In the genomic region with DNA sequence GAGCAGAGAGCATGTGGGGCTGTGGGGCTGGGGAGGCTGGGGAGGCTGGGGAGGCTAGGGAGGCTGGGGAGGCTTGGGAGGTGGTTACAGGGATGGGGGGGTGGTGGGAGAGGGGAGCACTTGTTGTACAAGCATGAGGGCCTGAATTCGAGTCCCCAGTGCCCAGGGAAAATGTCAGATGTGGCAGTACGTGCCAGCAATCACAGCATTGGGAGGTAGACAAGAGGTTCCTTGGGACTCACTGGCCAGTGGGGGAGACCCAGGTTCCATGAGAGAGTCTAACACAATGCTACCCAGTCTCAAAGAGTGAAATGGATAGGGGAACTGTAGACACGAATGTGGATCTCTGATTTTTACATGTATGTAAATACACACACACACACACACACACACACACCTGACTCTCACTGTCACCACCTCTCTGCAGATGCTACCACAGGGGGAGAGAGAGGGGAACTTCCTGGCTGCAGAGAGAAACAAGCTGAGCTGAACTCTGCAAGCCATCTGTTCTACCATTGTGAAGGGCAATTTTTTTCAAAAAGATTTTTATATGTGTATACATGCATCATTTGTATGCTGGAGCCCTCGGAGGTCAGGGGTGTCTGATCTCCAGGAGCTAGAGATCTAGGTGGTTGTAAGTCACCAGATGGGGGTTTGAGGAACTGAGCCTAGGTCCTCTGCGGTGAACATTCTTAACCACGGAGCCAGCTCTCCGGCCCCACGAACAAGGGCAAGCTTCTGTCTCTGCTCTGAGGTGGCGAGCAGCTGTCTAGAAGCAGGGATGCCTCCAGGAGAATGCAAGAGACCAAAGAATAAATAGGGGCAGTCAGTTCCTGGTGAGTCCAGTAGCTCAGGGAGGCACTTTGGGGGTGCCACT, we compare ENCODE assay signal across 12 mouse cellular contexts. TPM values are rescaled to one million over a fixed set of nuclear protein-coding genes. Genes with fewer than 3 reads are reported as not detected.
A peak's percentile ranks its signal among the peaks of the same experiment; 100 is the strongest.
DNase-seq lines count a peak whose midpoint lies in the region; ATAC-seq and TF ChIP-seq lines count a peak whose summit lies in the region.
"Had no signal": no experiment of that assay in that cellular context is flagged by ENCODE, and none has a peak within 500 bp of the region (broad histone marks: within the 10 kb centered on the region; RNA-seq: fewer than 3 reads in every experiment).

No protein-coding gene starts in this region.

- H3K4me2 ChIP-seq in stomach, embryonic 14.5 days (replicated peaks; ENCODE audit: low read depth, low read length) = no peak overlapping the region
- no peak overlapping the region for H3K4me2 ChIP-seq in stomach, postnatal 0 days (replicated peaks; ENCODE audit: low read depth)
- H3K4me2 ChIP-seq: heart, embryonic 12.5 days had no signal

- H3K9me3 ChIP-seq in stomach, embryonic 14.5 days (ENCODE audit: control insufficient read depth, low read depth, low read length) = no peaks in the 10 kb centered on the region
- no peaks in the 10 kb centered on the region for H3K9me3 ChIP-seq in stomach, postnatal 0 days (ENCODE audit: control insufficient read depth, low read length)
- H3K9me3 ChIP-seq: heart, embryonic 12.5 days had no signal

- 75% methylated on average over 9 of the region's 9 CpGs for WGBS in stomach, embryonic 14.5 days
- 73% methylated on average over 9 of the region's 9 CpGs for WGBS in stomach, postnatal 0 days

- H3K9ac ChIP-seq in stomach, embryonic 14.5 days (replicated peaks; ENCODE audit: low read depth, low read length) = no peak overlapping the region
- H3K9ac ChIP-seq in stomach, postnatal 0 days (ENCODE audit: low read length) = no peak overlapping the region
- H3K9ac ChIP-seq: heart, embryonic 12.5 days had no signal

- H3K27ac ChIP-seq in stomach, embryonic 14.5 days (ENCODE audit: low read length) = peak overlapping the region; percentile 41; the same call in 1 of the 2 replicates
- no peak overlapping the region for H3K27ac ChIP-seq in stomach, postnatal 0 days (replicated peaks)

- no peaks in the 10 kb centered on the region for H3K36me3 ChIP-seq in stomach, embryonic 14.5 days (ENCODE audit: control insufficient read depth, insufficient read depth, low read length)
- no peaks in the 10 kb centered on the region for H3K36me3 ChIP-seq in stomach, postnatal 0 days (ENCODE audit: control insufficient read depth, insufficient read depth, low read length)
- H3K36me3 ChIP-seq: heart, embryonic 12.5 days had no signal

- no peak for TF ChIP-seq CTCF in stomach, postnatal 0 days (IDR thresholded peaks at IDR 0.05; ENCODE audit: low read depth)

- no peak for ATAC-seq in stomach, embryonic 14.5 days (ENCODE audit: insufficient number of reproducible peaks, insufficient read depth, low FRiP score, low read depth)
- no peak for ATAC-seq in stomach, postnatal 0 days (ENCODE audit: low FRiP score, low TSS enrichment)
- ATAC-seq in monocyte, adult 5-6 weeks (replicated peaks; ENCODE audit: insufficient number of reproducible peaks, low FRiP score, low TSS enrichment, poor library complexity, severe bottlenecking) = 0 out of 2 replicates have a peak, but pooled peaks have one; percentile 27

- DNase-seq in cerebellum, postnatal 14 days = peak; percentile 43 to 57
- DNase-seq in cerebellum, postnatal 4 days (ENCODE audit: low spot score in 2 of 2) = no peak
- DNase-seq in stomach, postnatal 0 days (ENCODE audit: low spot score) = no peak
- DNase-seq in thymus, postnatal 4 days = peak; percentile 71
- DNase-seq in layer of hippocampus, postnatal 10 days (ENCODE audit: low spot score in 2 of 2) = no peak
- no peak for DNase-seq in layer of hippocampus, adult 11-12 months (ENCODE audit: low spot score)
- DNase-seq: adrenal gland, adult 8-10 months; layer of hippocampus, adult 9-11 months; right cerebral cortex, postnatal 25 days had no signal

- no peak for TF ChIP-seq EP300 in stomach, postnatal 0 days (optimal IDR thresholded peaks at IDR 0.05)

- H3K4me3 ChIP-seq in stomach, embryonic 14.5 days (ENCODE audit: low read depth, low read length) = no peak overlapping the region
- H3K4me3 ChIP-seq in stomach, postnatal 0 days (ENCODE audit: low read depth, low read length) = no peak overlapping the region
- H3K4me3 ChIP-seq: heart, embryonic 12.5 days had no signal

- H3K4me1 ChIP-seq in stomach, embryonic 14.5 days (ENCODE audit: control insufficient read depth, insufficient read depth, low read length) = peaks cover 6% of the 10 kb centered on the region; the same call in 1 of the 2 replicates
- no peaks in the 10 kb centered on the region for H3K4me1 ChIP-seq in stomach, postnatal 0 days (replicated peaks; ENCODE audit: control insufficient read depth, insufficient read depth)

- H3K27me3 ChIP-seq in stomach, embryonic 14.5 days (ENCODE audit: control insufficient read depth, insufficient read depth, low read length) = no peaks in the 10 kb centered on the region
- H3K27me3 ChIP-seq in stomach, postnatal 0 days (ENCODE audit: control insufficient read depth, insufficient read depth, low read length) = no peaks in the 10 kb centered on the region
- H3K27me3 ChIP-seq: heart, embryonic 12.5 days had no signal

RNA-seq across cellular contexts. Expression of a gene that starts 28.0 kb away (rescaled TPM):
- polyA plus RNA-seq in stomach, embryonic 14.5 days (2014; fragmentation: Nextera tagmentation; extraction: Ambion mirVana) = 6.2 and 6.3 TPM in 2 replicates
- polyA plus RNA-seq in stomach, postnatal 0 days (2015; fragmentation: Nextera tagmentation; extraction: Ambion mirVana) = 2.8 and 3.1 TPM in 2 replicates
- total RNA-seq in monocyte, adult 5-6 weeks (2017) = 25.7 to 39.4 TPM (median 30.3 TPM) in 3 replicates
- total RNA-seq in layer of hippocampus, postnatal 10 days (2021) = 1 to 10 TPM; 2.6 to 2.8 TPM

RNA-seq across cellular contexts. Expression of a gene that starts 29.7 kb away (rescaled TPM):
- 6.5 and 8.2 TPM in 2 replicates for polyA plus RNA-seq in stomach, embryonic 14.5 days (2014; fragmentation: Nextera tagmentation; extraction: Ambion mirVana)
- 2.3 TPM in 2 replicates for polyA plus RNA-seq in stomach, postnatal 0 days (2015; fragmentation: Nextera tagmentation; extraction: Ambion mirVana)
- 1.1 to 4.4 TPM (median 2.0 TPM) in 3 replicates for total RNA-seq in monocyte, adult 5-6 weeks (2017)
- total RNA-seq in layer of hippocampus, postnatal 10 days (2021) = 10 to 100 TPM; 15.0 to 17.3 TPM

RNA-seq across cellular contexts. Expression of a gene that starts 49.6 kb away (rescaled TPM):
- 11.3 and 11.8 TPM in 2 replicates for polyA plus RNA-seq in stomach, embryonic 14.5 days (2014; fragmentation: Nextera tagmentation; extraction: Ambion mirVana)
- 7.8 and 8.2 TPM in 2 replicates for polyA plus RNA-seq in stomach, postnatal 0 days (2015; fragmentation: Nextera tagmentation; extraction: Ambion mirVana)
- total RNA-seq in monocyte, adult 5-6 weeks (2017) = 33.3 to 37.2 TPM (median 36.9 TPM) in 3 replicates
- total RNA-seq in layer of hippocampus, postnatal 10 days (2021) = 10 to 100 TPM; 26.1 to 27.3 TPM

Comparison
In these comparisons a context has a peak if more than half of its experiments do, and no peak if none do; other contexts are left out.
1. DNase-seq: peak in cerebellum, postnatal 14 days (2 of 2) and thymus, postnatal 4 days (single experiment); none in cerebellum, postnatal 4 days (0 of 2), stomach, postnatal 0 days (single experiment), layer of hippocampus, postnatal 10 days (0 of 2) and layer of hippocampus, adult 11-12 months (single experiment).